Mouse (Mus musculus) erythroid progenitor cell, adult 5-6 weeks (primary cell): ENCODE data around the gene Rpia. TPM values are rescaled to one million over a fixed set of nuclear protein-coding genes. Genes with fewer than 3 reads are reported as not detected.

Experiments
- total RNA-seq, 2 experiments: library from RNA; stranded (forward) in 1 of 2; stranded (reverse) in 1 of 2; fragments of 150-400 nt in 1 of 2; fragments of 186-747, 209-891 nt in 1 of 2; gene quantifications; 2 replicates each; pipeline versions ENCODE4 v1.2.3 to v1.2.4; 2015 to 2017; ENCODE audit warnings: low replicate concordance in 2 of 2

Rpia gene
- total RNA-seq, 2 experiments from 2014 or later: 59.1 to 70.3 TPM

Other genes with a start within 250 kb of the Rpia start
- gene Eif2ak3, start 52.3 kb upstream of the Rpia start, total RNA-seq (2015; ENCODE audit: low replicate concordance): 5.8 and 29.8 TPM in 2 replicates
- gene Eif2ak3, start 52.3 kb upstream of the Rpia start, total RNA-seq (2017; ENCODE audit: low replicate concordance): 9.4 and 12.6 TPM in 2 replicates
- gene Tex37, start 126.7 kb upstream of the Rpia start, total RNA-seq (2015; ENCODE audit: low replicate concordance): not detected in 2 replicates
- gene Tex37, start 126.7 kb upstream of the Rpia start, total RNA-seq (2017; ENCODE audit: low replicate concordance): not detected in 2 replicates
- gene Foxi3, start 164.3 kb upstream of the Rpia start, total RNA-seq (2015; ENCODE audit: low replicate concordance): not detected in 2 replicates
- not detected in 2 replicates for gene Foxi3, start 164.3 kb upstream of the Rpia start, total RNA-seq (2017; ENCODE audit: low replicate concordance)